Mouse (Mus musculus) megakaryocyte, embryonic 14.5 days (primary cell): ENCODE data around the gene Ap2a2.

ENCODE experiments used
- FLI1 ChIP-seq: IDR thresholded peaks from 2 replicates; pipeline ENCODE4 v1.6.1; 2012; ENCODE audit warnings: low read length, inconsistent platforms, mixed read lengths
- GATA1 ChIP-seq: IDR thresholded peaks from 3 replicates; pipeline ENCODE4 v1.6.1; 2012; ENCODE audit warnings: mixed read lengths, low read length, inconsistent platforms, borderline replicate concordance

GRCm38 (mm10) chr7:141612791-141613190 is 50.8 kb downstream of the Ap2a2 start:
- TF ChIP-seq GATA1: no peak
- TF ChIP-seq FLI1: no peak
